Mouse (Mus musculus) right cerebral cortex, postnatal 14 days (tissue): ENCODE measurements at regions not wholly inside any gene's neighbourhood (a gene's known extent, or its start where the extent isn't known, plus 50 kb on each side); places are given as distances from the start of the nearest gene placed in this dataset.

Experiments
- DNase-seq: peaks from one replicate; pipeline ENCODE4 v3.0.0; 2022

- DNase-seq = no peak
Measured at GRCm38 (mm10) chr2:8562948-8563347, 1053.6 kb upstream of the Celf2 start.

- no peak for DNase-seq
Measured at GRCm38 (mm10) chr2:8546116-8546515, 1036.8 kb upstream of the Celf2 start.

GRCm38 (mm10) chr2:8536842-8537241 lies 1027.5 kb upstream of the Celf2 start:
- DNase-seq = no peak

GRCm38 (mm10) chr2:8498466-8498865 lies 989.1 kb upstream of the Celf2 start:
- no peak for DNase-seq

GRCm38 (mm10) chr2:8477827-8478528 lies 968.6 kb upstream of the Celf2 start:
- DNase-seq = no peak

- no peak for DNase-seq
Measured at GRCm38 (mm10) chr2:8470546-8470945, 961.2 kb upstream of the Celf2 start.

- no peak for DNase-seq
Measured at GRCm38 (mm10) chr2:8468989-8469388, 959.6 kb upstream of the Celf2 start.

- no peak for DNase-seq
Measured at GRCm38 (mm10) chr2:8468351-8468750, 959.0 kb upstream of the Celf2 start.

- no peak for DNase-seq
Measured at GRCm38 (mm10) chr2:8467531-8468203, 958.3 kb upstream of the Celf2 start.

- no peak for DNase-seq
Measured at GRCm38 (mm10) chr2:8452566-8453243, 943.3 kb upstream of the Celf2 start.

- no peak for DNase-seq
Measured at GRCm38 (mm10) chr2:8441230-8441629, 931.9 kb upstream of the Celf2 start.

GRCm38 (mm10) chr2:8429652-8430343 lies 920.4 kb upstream of the Celf2 start:
- no peak for DNase-seq

- DNase-seq = no peak
Measured at GRCm38 (mm10) chr2:8428145-8428544, 918.8 kb upstream of the Celf2 start.

- no peak for DNase-seq
Measured at GRCm38 (mm10) chr2:8427720-8428119, 918.4 kb upstream of the Celf2 start.

- DNase-seq = no peak
Measured at GRCm38 (mm10) chr2:8415917-8416316, 906.6 kb upstream of the Celf2 start.

GRCm38 (mm10) chr2:8394128-8394527 lies 884.8 kb upstream of the Celf2 start:
- no peak for DNase-seq

GRCm38 (mm10) chr2:8389530-8389929 lies 880.2 kb upstream of the Celf2 start:
- DNase-seq = no peak

- DNase-seq = peak; percentile 65
Measured at GRCm38 (mm10) chr2:8380246-8380645, 870.9 kb upstream of the Celf2 start.

GRCm38 (mm10) chr2:8379590-8379989 lies 870.2 kb upstream of the Celf2 start:
- DNase-seq = no peak

- DNase-seq = no peak
Measured at GRCm38 (mm10) chr2:8347867-8348266, 838.5 kb upstream of the Celf2 start.

GRCm38 (mm10) chr2:8344748-8345147 lies 835.4 kb upstream of the Celf2 start:
- DNase-seq = peak; percentile 29

GRCm38 (mm10) chr2:8338271-8338670 lies 828.9 kb upstream of the Celf2 start:
- DNase-seq = no peak

GRCm38 (mm10) chr2:8296001-8296400 lies 786.6 kb upstream of the Celf2 start:
- no peak for DNase-seq
